Mouse (Mus musculus) R1 (cell line): ENCODE measurements around the gene C2cd5.
A peak's percentile ranks its signal among the peaks of the same experiment; 100 is the strongest.

Experiments used
- DNase-seq: peaks from one replicate; pipeline ENCODE4 v3.0.0-alpha.2; 2018; ENCODE audit warnings: low read depth, low spot score

The C2cd5 gene

DNA sequence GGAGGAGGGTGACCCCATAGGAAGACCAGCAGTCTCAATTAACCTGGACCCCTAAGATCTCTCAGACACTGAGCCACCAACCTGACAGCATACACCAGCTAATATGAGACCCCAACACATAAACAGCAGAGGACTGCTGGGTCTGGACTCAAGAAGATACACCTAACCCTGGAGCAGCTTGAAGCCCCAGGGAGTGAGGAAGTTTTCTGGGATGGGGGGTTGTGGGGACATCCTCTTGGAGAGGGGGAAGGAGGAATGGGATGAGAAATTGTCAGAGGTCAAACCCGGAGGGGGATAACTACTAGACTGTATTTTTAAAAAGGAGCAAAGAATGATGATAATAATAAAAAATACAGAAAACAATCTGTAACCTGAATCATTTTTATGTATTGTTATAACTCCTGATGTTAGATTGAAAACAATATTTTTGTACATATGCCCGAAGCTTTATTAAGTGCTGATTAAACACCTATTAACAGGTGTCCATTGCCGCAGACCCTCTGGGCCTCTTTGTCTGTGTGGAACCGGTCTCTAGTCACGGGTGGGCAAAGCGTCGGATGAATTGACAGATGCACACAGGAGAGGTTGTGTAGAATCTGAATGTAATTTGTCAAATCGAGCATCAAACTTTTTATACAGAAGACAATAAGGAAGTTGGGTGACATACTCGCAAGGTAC, 114.2 kb downstream of the C2cd5 start:
- peak; percentile 78 for DNase-seq

DNA sequence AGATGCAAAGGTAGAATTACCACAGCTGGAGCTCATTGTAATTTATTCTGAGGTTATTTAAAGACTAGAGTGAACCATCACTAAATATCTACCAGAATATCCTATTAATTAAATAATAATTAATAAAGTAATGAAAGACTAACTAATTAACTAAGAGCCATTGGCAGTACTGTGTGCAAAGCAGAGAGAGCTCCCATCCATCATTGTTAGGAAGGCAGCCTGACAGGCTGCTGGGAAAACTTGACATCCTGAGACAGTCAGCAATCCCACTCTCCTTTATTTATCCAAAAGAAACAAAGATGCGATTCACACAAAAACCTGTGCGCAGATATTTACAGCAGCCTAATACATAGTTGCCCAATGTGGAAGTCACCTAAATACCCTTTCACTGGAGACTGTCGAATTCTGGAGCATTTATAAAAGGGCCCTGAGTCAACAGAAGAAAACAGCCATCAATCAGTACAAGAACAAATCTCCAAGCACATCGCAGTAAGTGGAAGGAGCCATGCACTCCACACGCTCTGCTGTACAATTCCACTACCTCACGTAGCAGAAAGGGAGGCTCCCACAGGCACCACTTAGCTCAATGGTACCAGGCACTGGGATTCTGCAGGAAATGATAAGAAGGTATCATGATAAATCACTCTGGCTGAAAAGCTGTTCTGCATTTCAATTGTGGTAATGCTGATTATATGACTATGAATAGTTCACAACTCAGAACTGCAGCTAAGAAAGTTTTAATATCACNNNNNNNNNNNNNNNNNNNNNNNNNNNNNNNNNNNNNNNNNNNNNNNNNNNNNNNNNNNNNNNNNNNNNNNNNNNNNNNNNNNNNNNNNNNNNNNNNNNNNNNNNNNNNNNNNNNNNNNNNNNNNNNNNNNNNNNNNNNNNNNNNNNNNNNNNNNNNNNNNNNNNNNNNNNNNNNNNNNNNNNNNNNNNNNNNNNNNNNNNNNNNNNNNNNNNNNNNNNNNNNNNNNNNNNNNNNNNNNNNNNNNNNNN, 120.0 kb downstream of the C2cd5 start:
- DNase-seq: no peak

DNA sequence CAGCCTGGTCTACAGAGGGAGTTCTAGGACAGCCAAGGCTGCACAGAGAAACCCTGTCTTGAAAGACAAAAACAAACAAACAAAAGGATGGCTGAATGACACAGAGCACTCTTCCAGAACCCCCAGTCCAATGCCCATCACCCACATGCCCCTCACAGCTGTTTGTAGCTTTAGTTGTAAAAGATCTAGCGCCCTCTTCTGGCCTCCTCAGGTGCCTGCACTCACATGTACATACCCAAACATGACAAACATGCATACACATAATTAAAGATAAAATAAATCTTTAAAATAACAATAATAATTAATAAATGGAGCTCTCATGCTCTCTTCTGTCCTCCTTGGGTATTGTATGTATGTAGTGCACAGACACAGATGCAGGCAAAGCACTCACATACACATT, 122.7 kb downstream of the C2cd5 start:
- DNase-seq: peak; percentile 77

DNA sequence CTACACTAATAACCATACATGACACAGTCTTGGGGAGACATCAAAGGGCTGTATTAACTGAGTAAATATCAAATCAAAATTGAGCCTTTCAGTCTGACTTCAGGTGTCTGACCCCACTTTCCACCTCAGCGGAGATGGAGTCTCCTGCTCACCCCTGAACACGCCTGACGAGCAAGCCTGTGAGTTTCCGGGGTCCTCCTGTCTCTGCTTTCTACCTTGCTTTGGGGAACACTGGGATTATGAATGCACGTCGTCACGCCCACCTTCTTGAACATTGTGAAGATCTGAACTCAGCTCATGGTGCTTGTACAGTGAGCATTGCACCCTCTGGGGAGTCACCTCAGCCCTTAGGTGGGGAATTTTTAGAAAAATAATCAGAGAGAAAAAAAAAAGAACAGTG, 126.7 kb downstream of the C2cd5 start:
- DNase-seq: no peak

DNA sequence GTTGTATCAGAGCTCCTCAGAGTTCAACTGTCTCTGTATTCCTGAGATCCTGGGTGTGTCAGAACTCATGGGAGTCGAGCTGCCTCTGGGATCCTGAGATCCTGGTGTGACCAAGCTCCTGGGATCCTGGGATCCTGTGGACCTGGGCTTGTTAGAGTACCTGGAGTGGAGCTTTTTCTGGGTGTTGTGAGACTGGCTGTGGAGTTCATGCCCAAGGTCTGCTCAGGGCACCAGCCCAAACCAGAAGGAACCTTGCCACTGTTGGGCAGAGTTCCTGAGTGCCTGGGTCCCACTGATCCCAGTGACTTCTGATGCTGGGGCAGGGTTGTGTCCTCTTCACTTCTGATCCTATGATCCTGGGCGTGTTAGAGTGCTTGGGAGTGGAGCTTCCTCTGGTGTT, 127.7 kb downstream of the C2cd5 start:
- no peak for DNase-seq

DNA sequence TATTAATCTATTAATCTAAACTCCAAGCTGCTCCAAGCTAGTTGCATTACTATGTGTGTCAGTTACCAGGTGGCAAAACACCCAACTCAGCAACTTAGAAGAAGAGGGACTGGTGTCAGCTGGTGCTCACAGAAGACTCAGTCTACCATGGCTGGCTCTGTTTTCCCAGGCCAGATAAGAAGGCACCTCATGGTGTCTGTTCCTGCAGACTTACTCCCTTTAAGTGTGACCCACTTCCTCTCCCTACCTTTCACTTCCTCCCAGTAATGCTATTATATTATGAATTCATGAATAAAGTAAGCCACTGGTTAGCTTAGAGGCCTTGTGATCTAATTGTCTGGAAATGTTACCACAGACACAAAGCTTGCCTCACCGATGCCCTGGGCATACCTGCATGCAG, 132.5 kb downstream of the C2cd5 start:
- DNase-seq: no peak

DNA sequence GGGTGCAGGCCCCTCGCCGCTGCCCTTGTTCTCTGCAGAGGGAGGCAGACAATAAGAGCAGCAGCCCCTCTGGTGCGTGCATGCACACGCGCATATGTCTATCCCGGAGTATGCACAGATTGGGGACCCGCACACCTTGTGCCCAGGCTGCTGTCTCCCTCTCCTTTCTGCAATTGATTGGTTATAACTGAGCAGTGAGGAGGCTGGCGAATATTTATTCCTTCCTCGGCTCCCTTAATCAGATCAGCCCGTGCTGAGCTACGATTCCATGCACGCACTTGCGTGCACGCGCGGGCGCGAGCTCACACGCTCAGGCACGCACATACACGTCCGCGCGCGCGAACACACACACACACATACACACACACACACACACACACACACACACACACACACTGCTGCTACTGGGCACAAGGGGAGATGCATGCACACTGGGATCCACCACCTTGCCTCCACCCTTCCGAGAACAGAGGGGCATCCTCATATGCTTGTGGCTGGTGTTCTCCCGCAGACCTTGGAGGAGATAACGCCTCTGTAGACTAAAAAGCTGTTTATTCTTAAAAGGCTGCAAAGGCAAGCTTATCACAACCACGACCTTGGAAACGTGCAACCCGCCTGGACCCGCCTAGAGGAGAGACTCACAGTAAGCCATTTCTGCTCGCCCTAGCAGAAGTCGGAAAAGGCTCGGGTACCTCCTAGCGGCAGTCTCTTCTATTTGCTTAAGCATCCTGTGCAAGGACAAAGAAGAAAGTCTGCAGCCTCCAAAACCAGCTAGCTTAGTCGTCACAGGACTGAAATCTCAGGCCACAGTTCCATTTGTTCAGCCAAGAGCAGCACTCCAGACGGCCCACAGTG, 135.2 kb downstream of the C2cd5 start:
- DNase-seq: peak; percentile 92

DNA sequence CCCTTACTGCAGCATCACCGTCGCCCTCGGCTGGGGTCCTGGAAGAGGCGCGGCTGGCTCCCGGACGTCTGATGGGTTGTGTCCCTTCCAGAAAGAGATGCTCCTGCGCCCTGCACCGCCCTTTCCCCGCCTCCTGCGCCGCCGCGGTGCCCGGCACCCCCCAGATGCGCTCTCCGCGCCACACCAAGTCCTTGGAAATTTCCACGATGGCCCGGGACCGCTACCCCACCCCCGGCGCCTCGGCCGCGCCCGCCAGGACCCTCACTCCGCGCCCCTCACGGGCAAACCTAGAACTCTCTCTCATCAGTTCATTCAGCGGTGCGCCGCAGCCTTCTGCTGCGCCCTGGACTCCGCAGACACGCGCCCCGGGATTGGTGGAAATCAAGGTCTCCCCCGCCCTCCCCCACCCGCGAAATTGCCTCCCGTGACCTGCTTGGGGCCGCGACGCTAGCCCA, 135.8 kb downstream of the C2cd5 start, which contains the start of gene St8sia1:
TSS of gene St8sia1 (minus strand) at position 377 of the 455 bp plus-strand sequence.
- DNase-seq: peak; percentile 74

DNA sequence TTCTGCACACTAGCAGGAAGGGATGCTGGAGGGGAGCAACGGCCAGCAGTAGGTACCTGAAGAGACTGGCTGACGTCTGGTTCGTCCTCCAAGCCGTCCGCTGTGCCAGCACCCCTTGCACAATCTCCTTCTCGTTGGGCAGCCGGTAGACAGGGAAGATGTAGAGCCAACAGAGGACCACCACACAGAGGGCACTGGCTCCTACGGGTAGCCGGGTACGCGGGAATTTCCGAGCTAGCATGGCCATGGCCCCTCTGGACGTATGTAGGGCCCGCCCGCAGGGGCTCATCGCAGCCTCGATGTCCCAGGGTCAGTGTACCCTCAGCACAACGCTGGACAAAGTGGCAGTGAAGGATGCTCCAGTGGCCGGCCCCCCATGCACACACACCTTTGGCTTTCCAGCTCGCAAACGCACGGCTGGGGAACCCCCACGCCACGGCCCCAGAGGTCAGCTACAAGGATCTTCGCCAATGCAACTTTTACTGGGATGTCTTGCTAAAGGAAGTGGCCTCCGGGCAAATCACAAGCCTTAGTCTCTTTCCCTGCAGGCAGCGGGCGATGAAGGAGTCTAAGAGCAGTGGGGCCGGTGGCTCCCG, 136.4 kb downstream of the C2cd5 start:
- no peak for DNase-seq

DNA sequence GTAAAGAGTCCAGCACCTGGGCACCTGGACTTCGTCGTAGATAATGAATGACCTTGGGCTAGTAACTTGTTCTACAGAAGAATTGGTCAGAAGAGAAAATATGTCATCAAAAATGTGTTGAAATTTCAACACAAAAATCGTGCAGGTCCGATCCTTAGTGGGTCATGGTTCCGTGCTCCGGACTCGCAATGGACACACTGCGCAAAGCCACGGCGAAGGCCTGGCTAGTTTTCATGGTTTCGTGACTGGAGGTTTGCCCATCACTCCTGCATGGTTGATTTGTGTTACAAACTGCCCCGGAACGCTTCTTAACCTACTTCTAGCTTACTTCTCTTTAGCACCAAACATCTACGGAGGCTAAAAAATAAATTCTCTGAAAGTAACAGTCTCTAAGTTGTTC, 137.1 kb downstream of the C2cd5 start:
- no peak for DNase-seq

DNA sequence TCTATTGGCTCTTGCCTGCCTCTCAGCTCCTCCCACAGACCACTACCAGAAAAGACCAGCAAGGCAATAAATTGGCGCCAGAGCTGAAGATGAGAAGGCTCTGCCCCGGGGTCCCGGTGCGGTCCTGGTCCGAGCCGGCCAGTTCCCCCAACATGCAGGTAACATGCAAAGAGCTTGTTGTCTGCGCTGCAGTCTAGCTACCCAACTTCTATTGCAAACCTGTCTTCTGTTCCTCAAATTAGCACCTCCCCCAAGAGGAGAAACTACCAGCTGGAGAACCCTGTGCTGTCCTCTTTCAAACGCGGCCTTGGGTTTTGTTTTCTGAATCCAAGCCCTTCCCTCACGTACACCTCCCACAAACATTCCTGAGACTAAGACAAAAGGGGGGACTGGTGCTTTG, 137.5 kb downstream of the C2cd5 start:
- DNase-seq: peak; percentile 84

DNA sequence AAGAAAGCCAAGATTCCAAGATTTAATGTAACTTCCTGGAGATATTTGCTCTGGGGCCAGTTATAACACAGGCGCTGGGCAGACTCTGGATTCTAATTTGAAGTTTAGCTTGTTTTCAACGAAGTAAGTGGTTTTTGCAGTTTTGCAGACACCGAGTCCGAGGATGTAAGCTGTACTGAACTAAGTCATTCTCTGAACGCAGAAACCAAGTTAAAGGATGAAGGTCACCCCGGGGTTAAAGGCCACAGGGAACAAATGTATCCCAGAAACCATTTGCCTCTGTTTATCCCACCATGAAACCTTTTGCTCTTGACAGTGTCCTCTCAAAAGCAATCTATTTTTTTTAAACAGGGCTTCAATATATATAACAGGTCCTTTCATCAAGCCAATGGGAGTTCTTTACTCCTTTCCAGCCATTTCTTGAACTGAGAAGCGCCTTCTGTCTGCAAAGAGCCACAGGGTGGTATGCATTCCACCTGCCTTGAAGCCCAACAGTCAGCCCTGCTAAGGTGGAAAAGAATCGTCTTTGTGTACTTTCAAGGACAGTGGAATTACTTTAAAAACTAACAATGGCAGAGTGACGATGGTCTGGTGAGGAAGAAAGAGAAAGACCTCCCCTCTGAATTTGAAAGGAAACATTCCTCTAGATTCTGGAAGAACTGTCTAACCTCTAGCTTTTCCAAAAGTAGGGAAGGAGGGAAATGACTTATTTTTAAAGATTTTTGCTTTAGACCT, 138.1 kb downstream of the C2cd5 start:
- DNase-seq: peak; percentile 85
